Mouse (Mus musculus): ENCODE measurements at regions not wholly inside any gene's neighbourhood (a gene's known extent, or its start where the extent isn't known, plus 50 kb on each side); places are given as distances from the start of the nearest gene placed in this dataset.
"Not testable (repeated sequence)": the region's sequence is repeated elsewhere in the genome, so short reads cannot be mapped to it uniquely, and the experiment has no call there.

DNA sequence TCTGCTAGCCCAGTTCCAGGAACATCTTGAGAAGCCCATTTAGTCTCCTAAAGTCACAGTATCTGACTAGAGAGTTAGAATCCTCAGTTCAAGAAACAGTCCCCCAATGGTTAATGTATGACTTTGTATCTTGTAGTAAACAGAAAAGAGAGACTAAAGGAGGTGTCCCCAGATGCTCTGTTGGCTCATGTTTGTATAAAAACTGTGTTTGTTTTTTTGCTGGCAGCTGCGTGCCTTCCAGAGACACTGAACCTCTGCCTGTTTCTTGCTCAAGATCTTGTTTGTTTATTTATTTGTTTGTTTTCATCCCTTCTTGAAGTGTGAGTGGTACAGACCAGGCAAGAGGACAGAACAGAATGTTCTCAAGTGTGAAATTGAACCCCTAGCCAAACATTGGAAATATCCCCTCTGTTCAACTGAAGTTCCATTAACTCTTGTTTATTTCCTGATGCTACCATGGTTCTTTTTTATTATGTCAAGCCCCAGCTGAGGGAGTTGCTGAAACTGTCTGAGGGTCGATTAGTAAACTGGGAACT, 451.3 kb upstream of the Ube2e3 start:
- DNase-seq, result no peak

DNA sequence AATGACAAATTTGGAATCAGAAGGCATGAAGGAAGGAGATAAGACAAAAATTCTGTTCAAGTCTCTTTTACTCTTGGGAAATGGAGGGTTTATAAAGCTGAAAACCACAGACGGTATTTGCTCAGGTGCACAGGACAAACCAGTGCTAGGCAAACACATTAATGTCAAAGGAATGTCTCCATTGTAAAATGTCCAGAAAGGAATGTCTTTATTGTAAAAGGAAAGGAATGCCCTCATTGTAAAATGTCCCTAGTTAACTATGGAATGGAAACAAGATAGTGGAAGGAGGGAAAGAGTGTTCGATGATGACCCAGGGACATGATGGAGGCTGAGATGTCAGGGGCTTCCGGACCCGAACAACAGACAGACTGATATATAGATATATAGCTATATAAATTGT, 454.9 kb upstream of the Ube2e3 start:
- DNase-seq, result no peak

DNA sequence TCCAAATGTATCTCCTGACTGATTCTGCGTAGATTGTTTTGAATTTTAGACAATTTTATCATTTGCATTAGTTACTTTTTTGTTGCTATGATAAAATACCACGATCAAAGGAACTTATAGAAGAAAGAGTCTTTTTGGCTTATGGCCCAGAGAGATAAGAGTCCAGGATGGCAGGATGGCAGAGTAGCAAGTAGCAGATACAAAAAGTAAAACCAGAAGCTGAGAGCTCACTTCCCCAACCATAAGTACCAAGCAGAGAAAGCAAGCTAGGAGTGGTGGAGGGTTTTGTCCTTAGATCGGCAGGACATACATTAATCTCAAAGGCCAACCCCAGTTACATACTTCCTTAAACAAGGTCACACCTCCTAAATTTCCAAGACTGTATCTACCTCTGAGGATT, 457.7 kb upstream of the Cwc22 start:
- no peak for DNase-seq

DNA sequence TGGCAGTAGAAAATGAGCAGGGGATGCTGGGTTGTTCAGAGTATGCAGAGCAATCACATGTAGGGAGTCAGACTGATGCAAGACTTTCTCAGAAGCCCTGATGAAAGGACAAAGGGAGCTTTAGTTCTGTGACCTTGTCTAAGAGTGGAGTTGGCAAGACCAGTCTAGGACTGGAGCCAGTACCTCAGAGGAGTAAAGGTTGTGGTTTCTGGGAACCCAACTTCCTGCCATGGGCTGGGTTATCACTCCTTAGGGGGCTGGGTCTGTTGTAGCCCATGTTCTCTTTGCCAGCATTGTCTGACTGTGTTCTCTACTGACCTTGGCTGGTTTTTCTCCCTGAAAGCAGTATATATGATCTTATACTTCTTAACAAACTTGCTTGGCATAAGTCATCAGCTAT, 453.1 kb upstream of the Cwc22 start:
- no peak for DNase-seq

GRCm38 (mm10) chr2:78396924-78397323, 450.7 kb upstream of the Cwc22 start:
- no peak for DNase-seq

GRCm38 (mm10) chr2:78393090-78393489, 446.9 kb upstream of the Cwc22 start:
- DNase-seq, result no peak

- DNase-seq, result no peak
Observed at GRCm38 (mm10) chr2:78392425-78392824, 446.2 kb upstream of the Cwc22 start.

GRCm38 (mm10) chr2:78388001-78388400, 441.8 kb upstream of the Cwc22 start:
- no peak for DNase-seq

DNA sequence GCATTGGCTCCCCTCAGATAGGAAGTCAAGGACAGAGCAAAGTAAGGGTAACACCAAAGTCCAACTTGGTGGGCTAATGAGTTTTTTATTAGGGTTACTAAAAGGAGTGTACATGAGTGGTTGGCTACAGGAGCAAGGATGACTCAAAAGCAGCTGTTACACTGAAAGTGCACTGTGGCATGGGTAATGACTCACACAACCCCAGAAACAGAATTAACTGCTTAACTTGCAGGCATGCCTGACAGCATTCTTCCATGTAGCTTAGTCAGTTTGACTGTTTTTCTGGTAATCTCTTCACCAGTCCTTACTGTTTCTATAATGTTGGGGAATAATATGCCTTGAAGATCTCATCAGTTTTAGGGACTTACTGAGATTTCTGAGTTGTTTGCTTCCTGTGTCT, 435.1 kb upstream of the Cwc22 start:
- no peak for DNase-seq

- DNase-seq, result no peak
Observed at GRCm38 (mm10) chr2:78331736-78332475, 385.7 kb upstream of the Cwc22 start.

DNA sequence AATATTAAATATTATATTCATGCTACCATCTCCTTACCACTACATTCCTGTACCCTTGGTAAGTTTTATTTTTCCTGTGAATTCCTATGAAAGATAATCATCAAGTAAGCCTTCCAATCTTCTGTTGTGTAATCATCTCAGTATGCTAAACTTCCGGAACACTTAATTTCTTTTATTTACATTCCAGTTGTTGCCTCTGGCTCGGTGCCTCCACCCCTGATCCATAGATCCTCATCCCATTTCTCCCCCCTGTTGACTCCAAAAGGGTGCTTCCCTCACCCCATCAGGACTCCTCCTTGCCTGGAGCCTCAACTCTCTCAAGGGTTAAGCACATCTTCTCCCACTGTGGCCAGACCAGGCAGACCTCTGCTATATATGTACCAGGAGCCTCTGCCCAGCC, 379.9 kb upstream of the Cwc22 start:
- DNase-seq, result no peak

GRCm38 (mm10) chr2:78322216-78322965, 376.2 kb upstream of the Cwc22 start:
- DNase-seq, result no peak

GRCm38 (mm10) chr2:78311766-78312491, 365.8 kb upstream of the Cwc22 start:
- no peak for DNase-seq

- no peak for DNase-seq
Observed at GRCm38 (mm10) chr2:78309361-78309760, 363.2 kb upstream of the Cwc22 start.

DNA sequence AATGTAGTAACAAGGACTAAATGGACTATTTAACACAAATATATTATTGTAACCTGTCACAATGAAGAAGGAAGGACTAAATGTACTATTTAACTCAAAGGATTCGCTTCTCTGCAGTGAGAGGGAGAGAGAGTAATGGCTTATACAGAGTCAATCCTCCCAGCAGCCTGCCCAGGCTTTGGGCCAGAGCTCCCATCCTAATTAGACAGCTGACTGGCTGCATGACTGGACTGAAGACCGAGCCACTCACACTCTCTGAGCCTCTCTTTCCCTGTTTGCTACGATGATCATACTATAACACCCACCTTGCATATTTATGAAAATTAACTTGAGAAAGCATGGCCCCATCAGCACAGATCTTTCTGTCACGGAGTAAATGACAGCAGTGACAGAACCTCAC, 360.7 kb upstream of the Cwc22 start:
- no peak for DNase-seq

- DNase-seq, result no peak
Observed at GRCm38 (mm10) chr2:78291665-78292064, 345.5 kb upstream of the Cwc22 start.

- no peak for DNase-seq
Observed at GRCm38 (mm10) chr2:78284806-78285205, 338.6 kb upstream of the Cwc22 start.

GRCm38 (mm10) chr2:78283605-78284004, 337.4 kb upstream of the Cwc22 start:
- DNase-seq, result no peak

GRCm38 (mm10) chr2:78281846-78282245, 335.7 kb upstream of the Cwc22 start:
- DNase-seq, result not testable (repeated sequence)

DNA sequence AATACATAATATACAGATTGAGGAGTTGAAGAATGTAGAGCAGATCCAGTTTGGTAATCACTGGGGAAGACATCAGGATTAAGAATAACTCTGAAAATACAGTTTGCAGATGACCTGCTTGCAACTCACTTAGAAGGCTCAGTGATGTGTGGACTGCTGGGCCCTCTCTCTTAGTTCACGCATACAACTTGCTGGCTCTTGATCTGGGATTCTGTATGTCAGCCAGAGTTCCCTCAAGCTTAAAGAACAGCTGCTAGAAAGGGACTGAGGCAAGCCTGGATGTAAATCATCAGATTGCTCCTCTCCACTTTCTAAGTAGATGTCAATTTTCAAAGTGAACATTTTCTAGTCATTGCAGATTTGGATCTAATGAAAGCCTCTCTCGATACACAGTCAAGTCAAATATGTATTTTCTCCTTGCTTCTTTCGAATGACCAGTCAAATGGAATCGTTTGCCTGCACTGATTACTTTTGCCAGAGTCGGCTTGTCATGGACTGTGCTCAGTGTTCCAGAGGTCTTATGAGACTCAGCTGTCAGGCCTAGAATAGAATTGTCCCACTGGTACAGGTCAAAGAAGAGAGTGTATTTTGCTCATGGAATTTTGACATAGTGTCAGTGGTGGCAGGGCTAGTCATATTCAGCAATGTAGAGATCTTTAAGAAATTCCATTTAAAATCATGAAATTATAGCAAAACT, 334.2 kb upstream of the Cwc22 start:
- no peak for DNase-seq

DNA sequence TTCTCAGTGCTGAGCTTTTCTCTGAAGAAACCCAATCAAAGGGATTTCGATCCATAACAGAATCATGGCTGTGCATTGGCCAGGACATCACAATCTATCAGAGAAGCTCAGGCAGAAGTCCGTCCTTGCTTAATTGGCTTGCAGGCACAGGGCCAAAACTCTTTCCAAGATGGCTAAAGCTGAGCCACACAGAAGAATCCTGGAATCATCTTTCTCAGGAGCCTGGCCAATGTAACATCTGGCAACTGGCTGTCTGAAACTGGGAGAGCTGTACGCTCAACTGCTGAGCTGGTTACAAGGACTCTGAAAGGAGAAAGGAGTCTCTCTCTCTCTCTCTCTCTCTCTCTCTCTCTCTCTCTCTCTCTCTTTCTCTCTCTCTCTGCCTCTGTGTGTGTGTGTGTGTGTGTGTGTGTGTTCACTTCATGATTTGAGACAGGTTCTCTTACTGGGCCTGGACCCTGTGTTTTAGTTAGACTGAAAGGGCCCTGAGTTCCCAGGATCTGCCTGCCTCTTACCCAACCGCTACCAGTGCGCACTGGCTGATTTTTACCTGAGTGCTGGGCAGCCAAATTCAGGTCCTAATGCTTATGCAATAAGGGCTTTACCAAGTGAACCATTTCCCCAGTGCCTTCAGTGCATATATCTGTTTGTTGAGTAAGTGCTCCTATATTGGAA, 333.3 kb upstream of the Cwc22 start:
- no peak for DNase-seq

- no peak for DNase-seq
Observed at GRCm38 (mm10) chr2:78278630-78279029, 332.5 kb upstream of the Cwc22 start.
